Mouse (Mus musculus) left cerebral cortex, adult 9 months (tissue): ENCODE results near the gene Cspg4.

Experiments used
- DNase-seq, 2 experiments: peaks; one replicate each; pipeline ENCODE4 v3.0.0; 2022; ENCODE audit warnings: low spot score in 2 of 2

The Cspg4 gene

GRCm38 (mm10) chr9:56864832-56865231, at the start of gene Cspg4:
Gene Cspg4 (plus strand): TSS chr9:56865033.
- no peak for DNase-seq

GRCm38 (mm10) chr9:56824900-56825299, 39.9 kb upstream of the Cspg4 start:
- DNase-seq = peak in 1 of 2 experiments; percentile 31

DNA sequence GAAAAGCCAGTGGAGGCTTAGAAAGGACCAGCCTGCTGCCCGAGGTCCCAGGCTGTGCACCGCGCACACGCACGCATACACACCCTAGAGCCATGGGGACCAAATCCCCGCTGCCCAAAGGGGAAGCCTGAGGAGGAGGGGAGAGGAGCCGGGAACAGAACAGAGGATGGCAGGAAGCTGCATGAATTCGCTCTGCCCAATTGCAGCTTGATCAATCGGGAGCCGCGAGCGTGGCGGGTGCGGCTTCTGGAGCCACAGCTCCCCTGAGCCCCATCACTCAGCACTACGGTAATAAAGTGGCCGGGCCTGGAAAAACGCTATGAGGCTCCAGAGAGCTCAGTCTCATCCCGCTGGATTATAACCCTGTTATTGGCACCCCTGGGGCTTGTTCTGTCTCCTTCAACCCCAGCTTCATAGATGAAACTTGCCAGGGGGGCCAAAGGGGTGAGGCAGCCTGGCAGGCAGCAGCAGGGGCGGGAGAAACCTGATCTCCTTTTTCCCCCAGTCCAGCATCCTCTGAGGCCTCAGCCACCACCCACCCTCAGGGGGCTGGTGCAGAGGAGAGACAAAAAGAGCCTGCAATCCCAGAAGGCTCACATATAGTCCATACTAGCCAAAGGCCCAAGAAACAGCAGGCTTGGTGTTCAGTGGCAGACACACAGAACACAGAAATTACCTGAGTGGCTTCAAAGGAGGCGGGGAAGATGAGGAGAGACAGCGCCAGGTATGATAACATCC, 39.2 kb upstream of the Cspg4 start:
- DNase-seq = no peak

DNA sequence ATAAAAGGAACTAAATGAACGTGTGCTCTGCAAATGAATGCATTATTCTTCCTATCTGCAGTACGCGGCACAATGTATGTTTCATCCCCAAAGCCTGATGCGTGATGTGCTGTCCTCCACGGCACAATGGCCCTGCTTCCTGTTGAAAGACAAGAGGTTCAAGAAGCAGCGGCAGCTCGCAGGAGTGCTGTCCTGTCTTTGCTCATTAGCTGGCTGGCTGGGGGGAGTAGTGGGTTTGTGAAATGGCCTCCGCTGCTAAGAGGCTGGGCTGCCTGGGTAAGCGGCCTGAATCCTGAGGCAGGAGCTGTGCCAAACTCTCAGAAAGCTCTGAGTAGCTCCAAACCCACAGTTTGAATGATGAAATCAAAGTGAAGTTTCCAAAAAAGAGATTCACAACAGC, 36.7 kb upstream of the Cspg4 start:
- no peak for DNase-seq

DNA sequence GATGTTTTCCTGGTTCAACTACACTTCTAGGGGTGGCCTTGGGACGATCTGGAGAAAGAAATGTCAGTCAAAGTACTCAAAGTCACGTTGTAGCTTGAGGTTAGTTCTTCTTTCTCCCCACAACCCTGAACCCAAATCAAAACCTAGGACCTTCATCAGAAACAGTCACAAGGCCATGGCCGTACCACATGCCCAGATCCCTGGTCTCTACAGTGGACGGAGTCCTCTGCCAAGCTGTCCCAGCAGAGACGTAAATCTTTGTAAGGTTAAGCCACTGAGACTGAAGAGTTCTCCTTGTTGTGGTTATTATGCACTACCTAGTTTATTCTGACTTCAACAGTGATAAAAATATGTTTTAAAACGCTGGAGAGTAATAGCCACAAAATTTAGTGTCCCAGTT, 36.0 kb upstream of the Cspg4 start:
- no peak for DNase-seq

- peak in 1 of 2 experiments; percentile 35 for DNase-seq
These were observed 34.7 kb upstream of the Cspg4 start for GRCm38 (mm10) chr9:56830162-56830561.

- no peak for DNase-seq
These were observed 32.9 kb upstream of the Cspg4 start for GRCm38 (mm10) chr9:56831904-56832303.

GRCm38 (mm10) chr9:56832900-56833299, 31.9 kb upstream of the Cspg4 start:
- DNase-seq = peak in 1 of 2 experiments; percentile 41

DNA sequence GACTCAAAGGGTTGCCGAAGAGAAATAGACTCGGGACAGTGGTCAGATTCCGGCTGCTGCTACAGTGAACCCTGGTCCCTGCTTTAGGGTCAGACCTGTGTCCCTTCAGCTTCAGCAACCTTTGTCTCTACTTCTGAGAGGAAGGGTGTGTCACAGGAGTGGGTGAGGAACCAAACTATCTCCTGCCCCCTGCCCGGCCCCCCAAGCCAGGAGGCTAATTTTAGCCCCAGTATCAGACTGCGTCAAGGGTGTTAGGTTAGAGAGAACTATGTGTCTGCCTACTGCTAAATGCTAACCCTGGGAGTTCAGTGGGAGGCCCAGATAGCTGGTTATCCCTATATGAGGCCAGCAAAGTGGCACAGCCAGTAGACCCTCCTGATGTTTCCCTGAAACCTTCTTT, 29.7 kb upstream of the Cspg4 start:
- DNase-seq = no peak

DNA sequence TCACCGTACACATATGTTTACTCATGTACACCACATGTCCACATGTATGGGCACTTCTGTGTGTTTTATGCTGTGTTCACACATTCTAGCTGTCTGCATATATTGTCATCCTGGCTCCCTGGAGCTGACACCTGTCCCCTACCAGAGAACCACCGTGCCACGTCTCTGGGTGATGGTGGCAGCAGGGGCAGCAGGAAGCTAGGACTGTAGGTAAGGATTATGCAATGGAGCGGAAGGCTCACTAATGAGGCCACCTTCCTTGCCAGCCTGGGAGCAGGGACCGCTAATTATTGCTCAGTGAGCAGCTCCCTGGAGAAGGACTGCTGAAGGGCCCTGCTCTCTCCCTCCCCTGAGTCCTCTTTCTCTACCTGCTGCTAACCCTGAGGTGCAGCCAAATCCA, 24.1 kb upstream of the Cspg4 start:
- no peak for DNase-seq

DNA sequence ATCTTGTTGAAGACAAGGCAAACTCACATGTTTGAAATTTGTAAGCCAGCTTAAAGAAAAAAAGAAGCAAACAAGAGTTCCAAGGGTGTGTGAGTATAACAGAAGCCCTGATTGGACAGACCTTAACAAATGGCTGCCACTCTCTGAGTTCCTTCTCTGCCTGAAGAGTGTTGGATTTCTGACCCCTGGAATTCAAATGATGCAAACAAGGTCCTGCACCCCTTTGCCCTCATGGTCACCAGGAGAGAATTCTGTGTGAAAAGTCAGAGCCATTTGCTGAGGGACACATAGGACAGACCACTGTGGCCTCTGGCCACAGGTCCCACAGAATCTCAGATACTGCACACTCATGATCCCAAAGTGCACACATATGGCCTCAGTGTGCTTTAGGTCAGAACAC, 23.0 kb upstream of the Cspg4 start:
- DNase-seq = no peak

DNA sequence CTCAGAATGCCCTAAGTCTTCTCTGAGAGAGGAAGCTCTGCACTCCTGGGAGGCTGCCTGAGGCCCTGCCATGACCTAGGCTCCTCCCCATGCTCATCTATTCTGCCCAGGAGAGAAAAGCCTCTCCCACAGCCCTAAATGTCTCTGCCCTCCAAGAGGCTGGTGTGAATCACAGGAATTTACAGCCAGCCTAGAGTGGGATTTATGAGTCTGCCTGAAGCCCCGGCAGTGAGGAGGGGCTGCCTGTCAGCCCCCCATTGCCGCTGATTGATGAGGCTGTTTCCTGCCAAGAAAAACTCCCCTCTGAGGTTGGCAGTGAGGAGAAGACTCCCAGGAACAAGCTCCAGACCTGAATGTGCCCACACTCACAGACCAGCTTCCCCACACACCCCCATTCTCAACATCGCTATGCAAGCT, 22.5 kb upstream of the Cspg4 start:
- DNase-seq = no peak

- DNase-seq = peak; percentile 35 to 84
These were observed 21.1 kb upstream of the Cspg4 start for GRCm38 (mm10) chr9:56843679-56844188.

- DNase-seq = no peak
These were observed 20.2 kb upstream of the Cspg4 start for GRCm38 (mm10) chr9:56844644-56845043.

- DNase-seq = peak in 1 of 2 experiments; percentile 83
These were observed 17.3 kb upstream of the Cspg4 start for GRCm38 (mm10) chr9:56847523-56847922.

DNA sequence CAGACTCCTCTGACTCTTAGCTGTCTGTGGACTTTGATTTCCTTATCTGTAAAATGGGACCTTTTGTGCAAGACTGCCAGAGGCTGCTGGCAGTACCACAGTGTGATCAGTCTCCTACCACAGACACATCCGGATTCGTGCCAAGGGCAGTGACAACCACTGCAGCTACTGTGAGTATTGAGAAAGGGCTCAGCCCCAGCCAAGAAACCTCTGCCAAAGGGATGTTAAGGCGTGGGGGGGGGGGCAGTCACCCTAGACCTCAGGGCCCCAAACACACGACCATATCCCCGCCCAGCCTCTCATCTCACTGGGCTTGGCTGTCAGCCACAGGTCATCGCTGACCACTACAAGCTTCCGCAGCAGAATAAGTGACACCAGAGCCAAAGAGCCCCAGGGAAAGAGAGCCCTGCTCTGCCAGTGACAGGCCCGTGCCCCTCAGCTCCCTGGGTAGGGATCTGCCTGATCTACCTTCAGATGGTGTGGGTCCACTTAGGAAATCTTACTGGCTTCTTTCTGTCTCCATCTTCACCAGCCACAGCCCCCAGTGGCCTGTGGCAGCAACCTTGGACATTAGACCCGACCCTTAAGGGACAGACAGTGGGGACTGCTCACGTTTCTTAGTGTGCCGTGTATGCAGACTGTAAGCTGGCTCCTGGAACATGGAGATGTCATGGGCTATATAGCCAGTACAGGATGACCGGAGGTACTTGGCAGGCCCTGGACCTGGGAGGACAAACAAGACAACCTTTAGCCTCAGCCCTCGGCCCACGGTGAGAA, 14.5 kb upstream of the Cspg4 start:
- DNase-seq = no peak

GRCm38 (mm10) chr9:56850905-56851252, 14.0 kb upstream of the Cspg4 start:
- DNase-seq = no peak

DNA sequence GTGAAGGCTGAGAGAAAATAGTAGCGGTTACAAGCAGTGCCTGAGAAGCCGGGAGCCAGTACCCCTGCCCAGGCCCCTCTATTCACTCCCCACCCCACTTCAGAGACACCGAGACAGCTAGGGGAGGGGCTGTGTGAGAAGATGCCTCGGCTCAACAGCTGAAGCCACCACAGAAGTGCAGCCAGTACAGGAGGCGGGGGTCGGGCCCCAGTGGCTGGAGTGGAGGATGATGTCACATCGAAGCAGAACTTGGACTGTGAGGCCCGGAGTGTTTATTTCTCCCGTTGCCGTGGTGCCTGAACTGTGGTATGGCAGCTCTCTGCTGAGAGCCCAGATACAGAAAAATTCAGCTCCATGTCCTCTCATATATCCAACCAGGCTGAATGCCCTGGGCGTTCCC, 13.1 kb upstream of the Cspg4 start:
- no peak for DNase-seq

DNA sequence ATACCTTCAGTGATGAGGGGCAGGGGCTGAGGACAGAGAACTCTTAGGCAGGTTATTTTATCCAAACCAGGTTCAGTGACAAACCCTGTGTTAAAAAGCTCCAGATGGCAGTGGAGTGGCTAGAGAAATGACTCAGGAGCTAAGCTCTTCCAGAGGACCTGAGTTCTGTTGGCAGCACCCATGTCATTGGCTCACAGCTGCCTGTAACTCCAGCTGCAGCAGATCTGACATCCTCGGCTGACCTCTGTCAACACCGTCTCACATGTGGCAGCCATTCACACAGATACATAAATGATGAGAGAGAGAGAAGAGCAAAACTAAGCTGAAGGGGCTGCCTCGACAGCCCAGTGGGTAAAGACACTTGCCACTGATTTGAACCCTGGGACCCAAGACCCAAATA, 7.4 kb upstream of the Cspg4 start:
- no peak for DNase-seq

GRCm38 (mm10) chr9:56860035-56860434, 4.8 kb upstream of the Cspg4 start:
- DNase-seq = no peak

DNA sequence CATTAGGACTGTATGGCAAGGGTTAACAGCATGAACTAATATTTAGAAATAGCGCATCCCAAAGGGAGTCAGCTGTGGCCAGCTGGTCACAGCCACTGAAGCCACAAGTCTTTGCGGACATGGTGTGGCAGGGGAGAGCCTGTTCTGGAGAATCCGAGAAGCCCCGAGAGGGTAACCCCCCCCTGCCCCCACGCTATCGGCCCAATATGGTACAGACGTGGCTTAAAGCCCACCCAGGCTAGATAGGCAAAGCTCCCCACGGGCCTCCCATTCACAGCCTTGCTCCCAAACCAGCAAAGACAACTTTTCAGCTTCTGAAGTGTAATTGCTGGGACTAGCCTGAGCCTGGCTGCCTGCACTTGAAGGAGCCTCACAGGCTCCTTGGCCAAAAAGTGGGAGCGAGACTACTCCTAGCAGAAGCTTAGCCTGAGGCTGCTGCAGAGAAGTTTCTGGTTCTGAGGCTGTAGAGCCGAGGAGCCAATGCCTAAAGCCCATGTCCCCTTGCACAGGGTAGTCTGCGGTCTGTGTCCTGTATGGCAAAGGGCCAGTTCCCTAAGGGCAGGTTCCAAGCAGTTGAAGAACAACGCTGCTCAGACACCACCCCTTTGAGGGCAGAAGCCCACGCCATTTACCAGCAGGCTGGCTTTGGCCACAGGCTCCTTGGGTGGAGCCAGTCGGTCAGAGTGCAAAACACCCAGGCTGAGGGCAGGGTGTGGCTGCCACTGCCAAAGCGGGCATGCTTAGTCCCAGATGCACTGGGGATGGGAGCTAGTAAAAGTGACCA, 4.2 kb upstream of the Cspg4 start:
- DNase-seq = no peak

- no peak for DNase-seq
These were observed 2.0 kb upstream of the Cspg4 start for GRCm38 (mm10) chr9:56862863-56863262.
